28 mouse cellular contexts compared by ENCODE assay signal in the genomic region with DNA sequence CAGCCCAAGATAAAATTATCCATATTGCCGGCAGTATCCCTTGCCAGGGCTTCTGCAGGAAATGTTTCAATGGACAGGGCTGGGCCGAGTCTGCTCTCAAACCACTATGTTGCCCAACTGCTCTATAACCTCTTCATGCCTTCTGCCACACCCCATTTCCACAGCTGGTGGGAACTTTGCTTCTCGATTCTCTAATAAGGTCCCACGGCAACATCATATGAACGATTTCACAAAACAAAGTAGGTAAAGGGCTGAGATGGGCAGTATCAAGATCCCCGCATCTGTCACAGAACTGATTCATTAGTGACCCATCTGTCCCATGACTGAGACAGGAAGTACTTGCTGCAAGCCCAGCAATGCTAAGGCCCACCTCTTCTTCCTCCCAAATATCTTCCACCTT.
DNase-seq lines count a peak whose midpoint lies in the region; ATAC-seq and TF ChIP-seq lines count a peak whose summit lies in the region.
"Had no signal": no experiment of that assay in that cellular context is flagged by ENCODE, and none has a peak within 500 bp of the region (broad histone marks: within the 10 kb centered on the region; RNA-seq: fewer than 3 reads in every experiment).

No protein-coding gene starts in this region.

- H3K9me3 ChIP-seq in heart, embryonic 11.5 days (replicated peaks; ENCODE audit: control insufficient read depth, low read length), result no peaks in the 10 kb centered on the region
- no peaks in the 10 kb centered on the region for H3K9me3 ChIP-seq in embryonic facial prominence, embryonic 10.5 days
- H3K9me3 ChIP-seq: G1E; heart, embryonic 13.5 days; limb, embryonic 13.5 days; liver, embryonic 13.5 days had no signal

- no peak overlapping the region for H3K4me3 ChIP-seq in heart, embryonic 11.5 days (ENCODE audit: low read depth, low read length)
- H3K4me3 ChIP-seq in spleen, adult 2 months (ENCODE audit: extremely low read depth, insufficient read depth, insufficient read length), result no peak overlapping the region
- H3K4me3 ChIP-seq in macrophage (ENCODE audit: inconsistent target), result no peak overlapping the region
- H3K4me3 ChIP-seq in embryonic facial prominence, embryonic 10.5 days, result no peak overlapping the region
- H3K4me3 ChIP-seq: forebrain, embryonic 13.5 days; heart, adult 2 months; heart, embryonic 13.5 days; layer of hippocampus, adult 2 months; limb, embryonic 13.5 days; liver, embryonic 13.5 days had no signal

- DNase-seq in heart, adult 11 months, result peak; percentile 92
- DNase-seq in spleen, adult 2 months (ENCODE audit: low read depth in 1 of 2, low spot score in 2 of 2), result no peak
- no peak for DNase-seq in spleen, postnatal 36 days (ENCODE audit: low spot score in 2 of 2)
- no peak for DNase-seq in embryonic facial prominence, embryonic 10.5 days (ENCODE audit: low spot score)
- DNase-seq in cerebellum, postnatal 25 days, result no peak
- DNase-seq: adrenal gland, adult 8-10 months; cerebellum, adult 18-20 months; cerebellum, postnatal 14 days; gastrocnemius, postnatal 14 days; heart, adult 2 months; heart, postnatal 10 days; kidney, adult 11 months; kidney, postnatal 25 days; liver, embryonic 13.5 days; midbrain, embryonic 14.5 days; right cerebral cortex, adult 18-20 months; right cerebral cortex, postnatal 4 days; thymus, postnatal 14 days had no signal

- H3K27me3 ChIP-seq in heart, embryonic 11.5 days (ENCODE audit: control insufficient read depth, insufficient read depth, low read length), result no peaks in the 10 kb centered on the region
- H3K27me3 ChIP-seq in spleen, adult 2 months (ENCODE audit: control insufficient read depth, insufficient read depth, low read length), result no peaks in the 10 kb centered on the region
- H3K27me3 ChIP-seq in embryonic facial prominence, embryonic 10.5 days (replicated peaks; ENCODE audit: low read depth, poor library complexity, severe bottlenecking), result no peaks in the 10 kb centered on the region
- H3K27me3 ChIP-seq: forebrain, embryonic 13.5 days; heart, embryonic 13.5 days; limb, embryonic 13.5 days; liver, embryonic 13.5 days had no signal

- TF ChIP-seq CTCF in spleen, adult 2 months (IDR thresholded peaks at IDR 0.05; ENCODE audit: extremely low read depth, insufficient read depth, insufficient read length, insufficient replicate concordance), result no peak

- ATAC-seq in heart, embryonic 11.5 days (replicated peaks; ENCODE audit: insufficient number of reproducible peaks, low FRiP score, low TSS enrichment), result no peak
- ATAC-seq in neutrophil, adult 5-6 weeks (ENCODE audit: extremely low read depth, insufficient number of reproducible peaks, low FRiP score, poor library complexity, severe bottlenecking), result 0 out of 2 replicates have a peak, but pooled peaks have one; percentile 14
- ATAC-seq: forebrain, embryonic 13.5 days; inflammation-experienced regulatory T-cells, adult 6 months had no signal

- WGBS in heart, embryonic 11.5 days (ENCODE audit: insufficient replicate concordance), result 92% methylated on average over 6 of the region's 6 CpGs
- WGBS in spleen, adult 2 months, result 85% methylated on average over 6 of the region's 6 CpGs
- 5% methylated on average over 6 of the region's 6 CpGs for WGBS in macrophage (ENCODE audit: missing documents)
- WGBS in embryonic facial prominence, embryonic 10.5 days, result 96% methylated on average over 6 of the region's 6 CpGs

- H3K36me3 ChIP-seq in heart, embryonic 11.5 days (ENCODE audit: control insufficient read depth, insufficient read depth, low read length), result 0 out of 2 replicates have a peak, but pooled peaks cover 2% of the 10 kb centered on the region
- no peaks in the 10 kb centered on the region for H3K36me3 ChIP-seq in spleen, adult 2 months (ENCODE audit: control insufficient read depth, insufficient read depth, low read length)
- H3K36me3 ChIP-seq in macrophage (ENCODE audit: inconsistent target), result no peaks in the 10 kb centered on the region
- peaks cover 66% of the 10 kb centered on the region for H3K36me3 ChIP-seq in embryonic facial prominence, embryonic 10.5 days (replicated peaks)
- H3K36me3 ChIP-seq: G1E; liver, embryonic 13.5 days had no signal

- H3K4me2 ChIP-seq in heart, embryonic 11.5 days, result no peak overlapping the region
- H3K4me2 ChIP-seq: forebrain, embryonic 13.5 days; heart, embryonic 13.5 days; hindbrain, embryonic 14.5 days; limb, embryonic 13.5 days; liver, embryonic 13.5 days had no signal

- no peak overlapping the region for H3K27ac ChIP-seq in heart, embryonic 11.5 days (ENCODE audit: low read depth, low read length)
- peak overlapping the region; percentile 22; the same call in 1 of the 2 replicates for H3K27ac ChIP-seq in spleen, adult 2 months (ENCODE audit: insufficient read depth, low read length)
- peak overlapping the region; percentile 96 for H3K27ac ChIP-seq in macrophage
- no peak overlapping the region for H3K27ac ChIP-seq in embryonic facial prominence, embryonic 10.5 days (replicated peaks)
- H3K27ac ChIP-seq: forebrain, embryonic 13.5 days; heart, adult 2 months; heart, embryonic 13.5 days; hindbrain, embryonic 14.5 days; layer of hippocampus, adult 2 months; limb, embryonic 13.5 days; liver, embryonic 13.5 days had no signal

- TF ChIP-seq POLR2A in spleen, adult 2 months (IDR thresholded peaks at IDR 0.05; ENCODE audit: low read depth, low read length), result no peak

- H3K79me2 ChIP-seq in macrophage (ENCODE audit: inconsistent target), result peaks cover 80% of the 10 kb centered on the region

- H3K4me1 ChIP-seq in heart, embryonic 11.5 days (ENCODE audit: control insufficient read depth, insufficient read depth, low read length), result 0 out of 2 replicates have a peak, but pooled peaks cover 2% of the 10 kb centered on the region
- H3K4me1 ChIP-seq in spleen, adult 2 months (ENCODE audit: control insufficient read depth, insufficient read depth, insufficient read length), result peaks cover 2% of the 10 kb centered on the region; the same call in 1 of the 2 replicates
- peaks cover 16% of the 10 kb centered on the region for H3K4me1 ChIP-seq in embryonic facial prominence, embryonic 10.5 days
- H3K4me1 ChIP-seq: liver, embryonic 13.5 days had no signal

- H3K9ac ChIP-seq in heart, embryonic 11.5 days (ENCODE audit: low read depth, low read length), result no peak overlapping the region
- H3K9ac ChIP-seq: forebrain, embryonic 13.5 days; heart, embryonic 13.5 days; hindbrain, embryonic 14.5 days; limb, embryonic 13.5 days; liver, embryonic 13.5 days had no signal

Comparison
In these comparisons a context has a peak if more than half of its experiments do, and no peak if none do; other contexts are left out.
1. H3K27ac ChIP-seq: peak in spleen, adult 2 months (single experiment) and macrophage (single experiment); none in heart, embryonic 11.5 days (single experiment) and embryonic facial prominence, embryonic 10.5 days (single experiment).